Mouse (Mus musculus) limb, embryonic 14.5 days (tissue): ENCODE data around the gene Birc7. TPM values are rescaled to one million over a fixed set of nuclear protein-coding genes. Genes with fewer than 3 reads are reported as not detected.

Experiments used
- ATAC-seq: fragments of 200-750 bp; cut with Nextera tagmentation; 2 replicates; pipeline ENCODE4 v1.8.0; 2017; ENCODE audit warnings: low read depth, moderate number of reproducible peaks, moderate TSS enrichment; ENCODE audit not compliant: low FRiP score
- DNase-seq: peaks from one replicate; pipeline ENCODE4 v3.0.0-alpha.2; 2015; ENCODE audit warnings: low spot score
- H3K27ac ChIP-seq: fragments of 300-500 bp; sonication (generic); replicated peaks from 2 replicates; pipeline ENCODE4 v1.5.1; 2014; ENCODE audit warnings: low read depth, mild to moderate bottlenecking, low read length, moderate library complexity, mixed read lengths
- H3K27me3 ChIP-seq: fragments of 300-500 bp; sonication (generic); 2 replicates; pipeline ENCODE4 v1.6.1; 2014; ENCODE audit warnings: low read length, mixed read lengths; ENCODE audit not compliant: control insufficient read depth, insufficient read depth
- H3K36me3 ChIP-seq: fragments of 300-500 bp; sonication (generic); 2 replicates; pipeline ENCODE4 v1.6.1; 2014; ENCODE audit warnings: mild to moderate bottlenecking, low read length, moderate library complexity, mixed read lengths; ENCODE audit not compliant: control insufficient read depth, insufficient read depth
- H3K4me1 ChIP-seq: fragments of 300-500 bp; sonication (generic); 2 replicates; pipeline ENCODE4 v1.6.1; 2014; ENCODE audit warnings: antibody characterized with exemption, low read length, mixed read lengths; ENCODE audit not compliant: control insufficient read depth, insufficient read depth
- H3K4me2 ChIP-seq: fragments of 300-500 bp; sonication (generic); replicated peaks from 2 replicates; pipeline ENCODE4 v1.6.1; 2014; ENCODE audit warnings: low read depth, mild to moderate bottlenecking, low read length, moderate library complexity; ENCODE audit not compliant: severe bottlenecking
- H3K4me3 ChIP-seq: fragments of 300-500 bp; sonication (generic); replicated peaks from 2 replicates; pipeline ENCODE4 v1.5.1; 2014; ENCODE audit warnings: low read length
- H3K9ac ChIP-seq: fragments of 300-500 bp; sonication (generic); 2 replicates; pipeline ENCODE4 v1.6.1; 2014; ENCODE audit warnings: mild to moderate bottlenecking, low read depth, low read length, moderate library complexity; ENCODE audit not compliant: severe bottlenecking
- H3K9me3 ChIP-seq: fragments of 300-500 bp; sonication (generic); 2 replicates; pipeline ENCODE4 v1.6.1; 2016; ENCODE audit warnings: low read length; ENCODE audit not compliant: control insufficient read depth
- POLR2A ChIP-seq: fragments of 200-500 bp; IDR thresholded peaks from 2 replicates; pipeline ENCODE4 v1.8.0; 2012; ENCODE audit warnings: inconsistent platforms, mild to moderate bottlenecking, moderate library complexity, borderline replicate concordance; ENCODE audit not compliant: insufficient read depth, insufficient read length; ENCODE audit errors: extremely low read depth
- WGBS: fragments of 180-500 bp; shearing (Covaris S2); extraction: QIAGEN DNeasy Blood & Tissue Kit; methylation state at CpG from one replicate; pipeline ENCODE4 v1.1.7; 2014; 5-methylcytosine and 5-hydroxymethylcytosine counted together
- polyA plus RNA-seq, 2 experiments: library from polyadenylated mRNA; depleted of rRNA in 1 of 2; stranded (reverse) in 1 of 2; unstranded in 1 of 2; fragments of >200 nt; fragmentation: Nextera tagmentation in 1 of 2; extraction: Ambion mirVana in 1 of 2; gene quantifications; 2 replicates each; pipeline versions ENCODE4 v1.2.1 to v1.2.3; 2012 to 2014

Gene Birc7
- polyA plus RNA-seq, 2 experiments = not detected

DNA sequence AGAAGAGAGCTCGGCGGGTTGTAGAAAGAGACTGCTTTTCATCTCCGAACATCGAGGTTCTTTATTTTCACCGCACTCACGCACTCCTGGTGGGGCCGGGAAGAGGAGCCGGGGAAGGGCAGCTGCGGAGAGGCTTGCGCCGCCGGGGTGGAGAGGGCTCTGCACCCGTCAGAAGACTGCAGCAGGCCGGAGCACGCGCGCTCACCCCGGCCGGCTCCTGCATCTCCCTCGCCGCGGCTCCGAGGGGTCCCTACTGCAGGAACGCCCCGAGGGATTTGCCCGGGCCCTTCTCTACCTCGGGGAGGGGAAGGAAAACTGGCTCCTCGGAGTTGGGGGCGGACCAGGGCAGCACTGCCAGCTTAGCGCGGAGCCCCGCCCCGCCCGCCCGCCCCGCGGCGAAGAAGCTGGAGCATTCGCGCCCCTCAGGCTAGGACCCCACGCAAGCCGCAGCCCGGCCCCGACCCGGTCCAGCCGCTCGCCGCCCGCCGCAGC is 35.2 kb upstream of the Birc7 start:
- peaks cover 79% of the 10 kb centered on the region for H3K27me3 ChIP-seq
- no peak for DNase-seq
- no peaks in the 10 kb centered on the region for H3K9me3 ChIP-seq
- peak overlapping the region; percentile 41 for H3K4me3 ChIP-seq
- no peaks in the 10 kb centered on the region for H3K36me3 ChIP-seq
- TF ChIP-seq POLR2A = no peak
- H3K27ac ChIP-seq = no peak overlapping the region
- no peak overlapping the region for H3K9ac ChIP-seq
- peaks cover 8% of the 10 kb centered on the region for H3K4me1 ChIP-seq
- WGBS = 1% methylated on average over 39 of the region's 50 CpGs
- peak overlapping the region; percentile 71 for H3K4me2 ChIP-seq
- no peak for ATAC-seq

DNA sequence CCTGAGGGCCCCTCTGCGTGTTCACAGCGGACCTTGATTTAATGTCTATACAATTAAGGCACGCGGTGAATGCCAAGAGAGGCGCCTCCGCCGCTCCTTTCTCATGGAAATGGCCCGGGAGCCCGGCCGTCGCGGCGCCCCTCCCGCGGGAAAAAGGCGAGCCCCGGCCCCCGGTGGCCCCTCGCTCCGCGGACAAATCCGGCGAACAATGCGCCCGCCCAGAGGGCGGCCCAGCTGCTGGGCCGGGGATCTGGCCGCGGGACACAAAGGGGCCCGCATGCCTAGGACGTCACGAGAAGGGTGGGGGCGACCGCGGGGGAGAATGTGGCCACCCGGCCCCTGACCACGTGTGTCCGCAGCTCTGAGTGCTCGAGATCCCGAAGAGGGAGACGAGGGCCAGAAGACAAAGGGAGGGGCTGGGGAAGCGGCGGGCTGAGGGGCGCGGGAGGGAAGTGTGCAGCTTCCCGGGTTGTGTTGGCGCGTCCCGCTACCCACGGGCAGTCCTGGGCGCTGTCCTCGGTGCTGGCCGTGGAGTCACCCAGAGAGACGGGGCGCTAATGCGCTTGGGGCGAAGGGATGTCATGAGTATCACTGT is 34.7 kb upstream of the Birc7 start:
- Histone ChIP-seq H3K4me3 (peak overlapping the region; percentile 41), H3K4me1 (peaks cover 8% of the 10 kb centered on the region), H3K27me3 (peaks cover 74% of the 10 kb centered on the region), H3K9me3 (no peaks in the 10 kb centered on the region), H3K36me3 (no peaks in the 10 kb centered on the region), H3K27ac (no peak overlapping the region), H3K9ac (no peak overlapping the region), H3K4me2 (peak overlapping the region; percentile 71)
- no peak for TF ChIP-seq POLR2A
- DNase-seq (peak; percentile 23), ATAC-seq (0 out of 2 replicates have a peak, but pooled peaks have one; percentile 50)
- WGBS = under 1% methylated on average over 50 of the region's 57 CpGs

DNA sequence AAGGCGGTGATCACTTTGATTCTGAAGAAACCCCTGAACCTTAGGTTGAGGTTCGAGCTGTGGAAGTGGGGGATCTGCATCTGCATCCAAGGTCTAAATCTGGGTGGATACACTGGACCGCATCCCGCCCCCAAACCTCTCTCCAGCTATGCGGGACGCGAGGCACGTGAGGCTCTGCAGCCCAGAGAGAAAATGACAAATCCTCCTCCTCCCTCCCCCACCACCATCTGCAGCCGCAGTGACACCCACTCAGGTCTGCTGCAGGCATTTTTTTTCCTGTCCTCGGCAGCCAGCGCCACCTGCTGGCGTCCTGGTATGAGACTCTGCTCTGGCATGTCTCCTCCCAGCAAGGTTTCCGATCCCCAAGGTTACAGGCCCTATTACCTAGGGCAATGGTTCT is 34.1 kb upstream of the Birc7 start:
- peak overlapping the region; percentile 41; the same call in 1 of the 2 replicates for H3K4me3 ChIP-seq
- ATAC-seq = peak; percentile 48; the same call in 1 of the 2 replicates

GRCm38 (mm10) chr2:180895321-180895720 is 33.5 kb upstream of the Birc7 start:
- Histone ChIP-seq H3K27me3 (peaks cover 62% of the 10 kb centered on the region), H3K4me2 (no peak overlapping the region), H3K36me3 (no peaks in the 10 kb centered on the region), H3K27ac (no peak overlapping the region), H3K9ac (no peak overlapping the region), H3K4me3 (no peak overlapping the region), H3K4me1 (peaks cover 8% of the 10 kb centered on the region), H3K9me3 (no peaks in the 10 kb centered on the region)
- DNase-seq (no peak), ATAC-seq (no peak)
- TF ChIP-seq POLR2A = no peak
- 83% methylated on average over 3 of the region's 3 CpGs for WGBS

More for the DNA sequence above, 34.1 kb upstream of the Birc7 start:
- Histone ChIP-seq H3K9me3 (no peaks in the 10 kb centered on the region), H3K36me3 (no peaks in the 10 kb centered on the region), H3K27ac (no peak overlapping the region), H3K9ac (no peak overlapping the region), H3K4me2 (no peak overlapping the region), H3K27me3 (peaks cover 68% of the 10 kb centered on the region), H3K4me1 (peaks cover 8% of the 10 kb centered on the region)
- 2% methylated on average over 13 of the region's 13 CpGs for WGBS
- DNase-seq = peak; percentile 54
- TF ChIP-seq POLR2A = no peak

DNA sequence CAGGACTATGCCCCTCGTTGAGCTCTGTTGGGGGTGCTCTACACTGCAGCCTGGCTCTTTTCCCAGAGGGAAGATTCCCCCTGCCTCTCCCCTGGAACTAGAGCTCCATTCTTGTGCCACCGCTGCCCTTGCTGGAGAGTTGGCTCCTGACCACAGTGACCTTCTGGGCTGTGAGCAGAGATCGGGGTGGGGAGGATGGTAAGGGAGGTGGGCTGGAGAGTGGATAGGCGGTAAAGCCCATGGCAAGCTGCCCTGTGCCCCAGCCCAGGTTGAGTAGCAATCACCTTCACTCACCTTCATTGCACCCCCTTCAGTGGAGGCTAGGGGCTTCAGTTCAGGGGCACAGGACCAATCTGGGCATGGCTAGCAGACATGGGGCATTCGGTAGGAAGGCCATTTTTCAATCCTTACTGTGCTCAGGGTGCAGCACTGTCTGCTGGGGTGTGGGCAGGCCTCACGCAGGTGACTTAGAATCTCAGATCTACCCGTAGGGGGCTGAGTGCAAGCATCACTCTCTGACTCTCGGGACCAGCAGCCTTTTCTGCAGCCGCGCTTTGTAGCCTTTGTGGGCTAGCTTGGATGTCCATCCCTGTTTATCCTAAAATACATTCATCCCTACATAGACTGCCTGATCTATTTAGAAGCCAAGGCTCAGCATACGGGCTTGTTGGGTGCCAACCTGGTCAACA is 32.8 kb upstream of the Birc7 start:
- Histone ChIP-seq H3K9me3 (no peaks in the 10 kb centered on the region), H3K4me2 (no peak overlapping the region), H3K27ac (no peak overlapping the region), H3K36me3 (no peaks in the 10 kb centered on the region), H3K27me3 (peaks cover 55% of the 10 kb centered on the region), H3K9ac (no peak overlapping the region), H3K4me1 (peaks cover 8% of the 10 kb centered on the region), H3K4me3 (no peak overlapping the region)
- ATAC-seq (no peak), DNase-seq (no peak)
- no peak for TF ChIP-seq POLR2A
- WGBS = 77% methylated on average over 11 of the region's 11 CpGs
